ENCODE assay signal across 22 mouse cellular contexts in the genomic region with DNA sequence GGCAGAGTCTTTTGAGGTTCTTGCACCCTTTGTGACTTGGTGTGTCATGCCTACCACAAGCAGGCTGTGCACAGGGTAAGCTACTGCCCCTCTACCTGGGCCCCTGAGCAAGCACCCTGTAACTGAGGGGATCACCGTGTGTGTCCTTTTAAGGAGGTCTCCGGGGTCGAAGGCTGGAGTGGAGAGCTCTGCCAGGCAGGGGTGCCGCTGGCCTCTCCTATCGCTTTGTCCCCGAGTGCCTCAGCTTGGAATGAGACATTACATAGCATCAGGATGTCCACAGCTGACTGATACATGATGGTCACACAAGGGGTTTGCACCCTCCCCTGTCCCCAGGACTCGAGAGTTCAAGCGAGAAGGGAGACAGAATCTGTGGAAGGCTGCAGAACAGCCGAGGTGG.
DNase-seq lines count a peak whose midpoint lies in the region; ATAC-seq and TF ChIP-seq lines count a peak whose summit lies in the region.
"Had no signal": no experiment of that assay in that cellular context is flagged by ENCODE, and none has a peak within 500 bp of the region (broad histone marks: within the 10 kb centered on the region; RNA-seq: fewer than 3 reads in every experiment).

No protein-coding gene starts in this region.

- no peak overlapping the region for H3K4me3 ChIP-seq in forebrain, embryonic 10.5 days
- H3K4me3 ChIP-seq in forebrain, embryonic 12.5 days (replicated peaks) = no peak overlapping the region
- no peak overlapping the region for H3K4me3 ChIP-seq in heart, embryonic 13.5 days
- no peak overlapping the region for H3K4me3 ChIP-seq in heart, postnatal 0 days (ENCODE audit: low read depth, low read length)
- H3K4me3 ChIP-seq: forebrain, embryonic 15.5 days; hindbrain, embryonic 15.5 days; kidney, embryonic 15.5 days had no signal

- TF ChIP-seq CTCF in heart, postnatal 0 days (IDR thresholded peaks at IDR 0.05; ENCODE audit: low read depth) = no peak

- no peaks in the 10 kb centered on the region for H3K9me3 ChIP-seq in forebrain, embryonic 10.5 days
- H3K9me3 ChIP-seq in forebrain, embryonic 12.5 days = no peaks in the 10 kb centered on the region
- no peaks in the 10 kb centered on the region for H3K9me3 ChIP-seq in heart, embryonic 13.5 days
- H3K9me3 ChIP-seq in heart, postnatal 0 days (replicated peaks; ENCODE audit: control insufficient read depth, low read length) = no peaks in the 10 kb centered on the region
- H3K9me3 ChIP-seq: forebrain, embryonic 15.5 days; hindbrain, embryonic 15.5 days; kidney, embryonic 15.5 days had no signal

- H3K4me1 ChIP-seq in forebrain, embryonic 10.5 days = peaks cover 53% of the 10 kb centered on the region
- peaks cover 9% of the 10 kb centered on the region; the same call in 1 of the 2 replicates for H3K4me1 ChIP-seq in forebrain, embryonic 12.5 days
- H3K4me1 ChIP-seq in heart, embryonic 13.5 days = peaks cover 48% of the 10 kb centered on the region
- no peaks in the 10 kb centered on the region for H3K4me1 ChIP-seq in heart, postnatal 0 days (ENCODE audit: control insufficient read depth, insufficient read depth)
- H3K4me1 ChIP-seq: forebrain, embryonic 15.5 days had no signal

- DNase-seq in forebrain, embryonic 10.5 days (ENCODE audit: extremely low spot score, low spot score) = no peak
- DNase-seq in heart, adult 8-10 months (ENCODE audit: low spot score) = no peak
- no peak for DNase-seq in heart, postnatal 0 days (ENCODE audit: low spot score)
- no peak for DNase-seq in heart, postnatal 25 days (ENCODE audit: low spot score)
- no peak for DNase-seq in thymus, postnatal 0 days (ENCODE audit: low spot score)
- DNase-seq: adrenal gland, adult 8-10 months; adrenal gland, postnatal 36 days; B cell, adult 2 months; cerebellum, adult 8-10 months; cerebellum, postnatal 14 days; embryo, embryonic 11 days; gastrocnemius, postnatal 36 days; heart, adult 18-20 months; kidney, adult 2 months had no signal

- intact Hi-C loops in heart, postnatal 25 days (cut with DNase I) = no loop called here

- no peak for TF ChIP-seq EP300 in heart, postnatal 0 days (IDR thresholded peaks at IDR 0.05; ENCODE audit: low read depth)

- WGBS in forebrain, embryonic 10.5 days = 87% methylated on average over 9 of the region's 9 CpGs
- 80% methylated on average over 9 of the region's 9 CpGs for WGBS in forebrain, embryonic 12.5 days
- 38% methylated on average over 9 of the region's 9 CpGs for WGBS in heart, embryonic 13.5 days
- 40% methylated on average over 9 of the region's 9 CpGs for WGBS in heart, postnatal 0 days

- 0 out of 2 replicates have a peak overlapping the region, but pooled peaks have one; percentile 27 for H3K27ac ChIP-seq in forebrain, embryonic 10.5 days
- H3K27ac ChIP-seq in forebrain, embryonic 12.5 days = no peak overlapping the region
- peak overlapping the region; percentile 73 for H3K27ac ChIP-seq in heart, embryonic 13.5 days (replicated peaks)
- no peak overlapping the region for H3K27ac ChIP-seq in heart, postnatal 0 days (ENCODE audit: low read depth)
- H3K27ac ChIP-seq: forebrain, embryonic 15.5 days; hindbrain, embryonic 15.5 days had no signal

- H3K9ac ChIP-seq in forebrain, embryonic 12.5 days = no peak overlapping the region
- 0 out of 2 replicates have a peak overlapping the region, but pooled peaks have one; percentile 19 for H3K9ac ChIP-seq in heart, embryonic 13.5 days
- no peak overlapping the region for H3K9ac ChIP-seq in heart, postnatal 0 days (replicated peaks; ENCODE audit: low read depth, low read length)
- H3K9ac ChIP-seq: forebrain, embryonic 15.5 days; hindbrain, embryonic 15.5 days; kidney, embryonic 15.5 days had no signal

- no peaks in the 10 kb centered on the region for H3K27me3 ChIP-seq in forebrain, embryonic 10.5 days (ENCODE audit: poor library complexity, severe bottlenecking)
- no peaks in the 10 kb centered on the region for H3K27me3 ChIP-seq in forebrain, embryonic 12.5 days
- H3K27me3 ChIP-seq in heart, embryonic 13.5 days (replicated peaks) = no peaks in the 10 kb centered on the region
- H3K27me3 ChIP-seq in heart, postnatal 0 days (ENCODE audit: control insufficient read depth, insufficient read depth, low read length) = no peaks in the 10 kb centered on the region
- H3K27me3 ChIP-seq: forebrain, embryonic 15.5 days; hindbrain, embryonic 15.5 days; kidney, embryonic 15.5 days had no signal

- H3K4me2 ChIP-seq in forebrain, embryonic 12.5 days = no peak overlapping the region
- no peak overlapping the region for H3K4me2 ChIP-seq in heart, embryonic 13.5 days
- no peak overlapping the region for H3K4me2 ChIP-seq in heart, postnatal 0 days (ENCODE audit: low read depth, low read length)
- H3K4me2 ChIP-seq: forebrain, embryonic 15.5 days; hindbrain, embryonic 15.5 days; kidney, embryonic 15.5 days had no signal

- no peak for ATAC-seq in forebrain, embryonic 12.5 days (ENCODE audit: low FRiP score)
- ATAC-seq in heart, embryonic 13.5 days (ENCODE audit: extremely low read depth, insufficient number of reproducible peaks, low FRiP score, low TSS enrichment) = peak; percentile 20; the same call in 1 of the 2 replicates
- ATAC-seq in heart, postnatal 0 days (ENCODE audit: insufficient read depth, low read depth) = peak; percentile 59
- ATAC-seq: CD4-positive, CD25-positive, alpha-beta regulatory T cell, adult 4 months; forebrain, embryonic 15.5 days; intestine, embryonic 16.5 days had no signal

- no peaks in the 10 kb centered on the region for H3K36me3 ChIP-seq in forebrain, embryonic 10.5 days (replicated peaks)
- no peaks in the 10 kb centered on the region for H3K36me3 ChIP-seq in forebrain, embryonic 12.5 days (replicated peaks)
- no peaks in the 10 kb centered on the region for H3K36me3 ChIP-seq in heart, embryonic 13.5 days
- H3K36me3 ChIP-seq in heart, postnatal 0 days (replicated peaks; ENCODE audit: control insufficient read depth, insufficient read depth, low read length) = no peaks in the 10 kb centered on the region
- H3K36me3 ChIP-seq: forebrain, embryonic 15.5 days; G1E; hindbrain, embryonic 15.5 days; kidney, embryonic 15.5 days had no signal

Comparison
In these comparisons a context has a peak if more than half of its experiments do, and no peak if none do; other contexts are left out.
1. H3K27ac ChIP-seq: peak in forebrain, embryonic 10.5 days (single experiment) and heart, embryonic 13.5 days (single experiment); none in forebrain, embryonic 12.5 days (single experiment) and heart, postnatal 0 days (single experiment).